Mouse (Mus musculus) WW6 (cell line): ENCODE data around the gene Gstp2.

Source experiments
- DNase-seq: peaks from one replicate; pipeline ENCODE4 v3.0.0-alpha.2; 2013; ENCODE audit warnings: low read depth, low spot score

Gene Gstp2

GRCm38 (mm10) chr19:4045966-4046865 lies at the start of gene Gstp2:
Gene Gstp2, minus strand, starts transcription at chr19:4046023.
- peak; percentile 83 for DNase-seq

GRCm38 (mm10) chr19:4094774-4095303 lies 49.0 kb upstream of the Gstp2 start:
- DNase-seq = no peak

- DNase-seq = no peak
Observed at GRCm38 (mm10) chr19:4094348-4094747, 48.5 kb upstream of the Gstp2 start.

- no peak for DNase-seq
Observed at GRCm38 (mm10) chr19:4093772-4094171, 47.9 kb upstream of the Gstp2 start.

- no peak for DNase-seq
Observed at GRCm38 (mm10) chr19:4092750-4093149, 46.9 kb upstream of the Gstp2 start.

- DNase-seq = no peak
Observed at GRCm38 (mm10) chr19:4091383-4091782, 45.6 kb upstream of the Gstp2 start.

- no peak for DNase-seq
Observed at GRCm38 (mm10) chr19:4090446-4090845, 44.6 kb upstream of the Gstp2 start.

GRCm38 (mm10) chr19:4089128-4089527 lies 43.3 kb upstream of the Gstp2 start:
- no peak for DNase-seq

- DNase-seq = no peak
Observed at GRCm38 (mm10) chr19:4088146-4088545, 42.3 kb upstream of the Gstp2 start.

GRCm38 (mm10) chr19:4087090-4087489 lies 41.3 kb upstream of the Gstp2 start:
- DNase-seq = no peak

GRCm38 (mm10) chr19:4086156-4086555 lies 40.3 kb upstream of the Gstp2 start:
- no peak for DNase-seq

- no peak for DNase-seq
Observed at GRCm38 (mm10) chr19:4084984-4085383, 39.2 kb upstream of the Gstp2 start.

GRCm38 (mm10) chr19:4083826-4084225 lies 38.0 kb upstream of the Gstp2 start:
- no peak for DNase-seq

- no peak for DNase-seq
Observed at GRCm38 (mm10) chr19:4083316-4083715, 37.5 kb upstream of the Gstp2 start.

GRCm38 (mm10) chr19:4082219-4082965 lies 36.6 kb upstream of the Gstp2 start:
- no peak for DNase-seq

- no peak for DNase-seq
Observed at GRCm38 (mm10) chr19:4081394-4081793, 35.6 kb upstream of the Gstp2 start, which contains the start of gene Cabp2. Gene Cabp2, plus strand, starts transcription at chr19:4081578.

- no peak for DNase-seq
Observed at GRCm38 (mm10) chr19:4080511-4081009, 34.7 kb upstream of the Gstp2 start.

- no peak for DNase-seq
Observed at GRCm38 (mm10) chr19:4079594-4079993, 33.8 kb upstream of the Gstp2 start.

- DNase-seq = no peak
Observed at GRCm38 (mm10) chr19:4075531-4075930, 29.7 kb upstream of the Gstp2 start.

GRCm38 (mm10) chr19:4072706-4073424 lies 27.0 kb upstream of the Gstp2 start:
- no peak for DNase-seq

- no peak for DNase-seq
Observed at GRCm38 (mm10) chr19:4071406-4071805, 25.6 kb upstream of the Gstp2 start.
